Mouse (Mus musculus): Measurements from ENCODE around the gene Majin. TPM values are rescaled to one million over a fixed set of nuclear protein-coding genes. Genes with fewer than 3 reads are reported as not detected.

Majin gene
- not detected in 2 replicates for polyA plus RNA-seq (2014; fragmentation: Nextera tagmentation; extraction: Ambion mirVana)

GRCm38 (mm10) chr19:6184131-6184530, at the start of gene Majin:
TSS of gene Majin (plus strand) at chr19:6184388.
- Histone ChIP-seq H3K27ac (ENCODE audit: low read depth, low read length) (no peak within 1 kb of the TSS), H3K27me3 (ENCODE audit: control insufficient read depth, insufficient read depth, low read length) (no peaks in the 10 kb centered on the region), H3K9ac (ENCODE audit: low read length) (no peak within 1 kb of the TSS), H3K36me3 (ENCODE audit: control insufficient read depth, insufficient read depth, low read length) (no peaks in the 10 kb centered on the region), H3K9me3 (ENCODE audit: control insufficient read depth, low read length) (no peaks in the 10 kb centered on the region), H3K4me3 (ENCODE audit: low read depth, low read length) (no peak within 1 kb of the TSS), H3K4me2 (ENCODE audit: low read depth) (no peak within 1 kb of the TSS), H3K4me1 (ENCODE audit: control insufficient read depth, insufficient read depth, low read length) (no peaks in the 10 kb centered on the region)
- 89% methylated on average over 23 of the region's 23 CpGs for WGBS
- DNase-seq (ENCODE audit: low spot score) (no peak), ATAC-seq (ENCODE audit: insufficient read depth, low FRiP score, low TSS enrichment) (no peak)

- Histone ChIP-seq H3K4me3 (ENCODE audit: low read depth, low read length) (no peak overlapping the region), H3K4me2 (ENCODE audit: low read depth) (no peak overlapping the region), H3K36me3 (ENCODE audit: control insufficient read depth, insufficient read depth, low read length) (peaks cover 2% of the 10 kb centered on the region), H3K9ac (ENCODE audit: low read length) (no peak overlapping the region), H3K4me1 (ENCODE audit: control insufficient read depth, insufficient read depth, low read length) (no peaks in the 10 kb centered on the region), H3K9me3 (ENCODE audit: control insufficient read depth, low read length) (no peaks in the 10 kb centered on the region), H3K27me3 (ENCODE audit: control insufficient read depth, insufficient read depth, low read length) (no peaks in the 10 kb centered on the region), H3K27ac (ENCODE audit: low read depth, low read length) (no peak overlapping the region)
- 83% methylated on average over 3 of the region's 3 CpGs for WGBS
- no peak for DNase-seq (ENCODE audit: low spot score)
- no peak for ATAC-seq (ENCODE audit: insufficient read depth, low FRiP score, low TSS enrichment)
Measured at GRCm38 (mm10) chr19:6136397-6136796, 47.8 kb upstream of the Majin start.

GRCm38 (mm10) chr19:6139701-6140100, 44.5 kb upstream of the Majin start:
- 94% methylated on average over 6 of the region's 6 CpGs for WGBS
- no peaks in the 10 kb centered on the region for H3K9me3 ChIP-seq (ENCODE audit: control insufficient read depth, low read length)
- H3K27me3 ChIP-seq (ENCODE audit: control insufficient read depth, insufficient read depth, low read length): no peaks in the 10 kb centered on the region
- ATAC-seq (ENCODE audit: insufficient read depth, low FRiP score, low TSS enrichment): no peak
- H3K4me2 ChIP-seq (ENCODE audit: low read depth): peak overlapping the region; percentile 70; the same call in 1 of the 2 replicates
- peaks cover 2% of the 10 kb centered on the region for H3K36me3 ChIP-seq (ENCODE audit: control insufficient read depth, insufficient read depth, low read length)
- no peak overlapping the region for H3K27ac ChIP-seq (ENCODE audit: low read depth, low read length)
- no peak overlapping the region for H3K9ac ChIP-seq (ENCODE audit: low read length)
- no peaks in the 10 kb centered on the region for H3K4me1 ChIP-seq (ENCODE audit: control insufficient read depth, insufficient read depth, low read length)
- DNase-seq (ENCODE audit: low spot score): no peak
- peak overlapping the region; percentile 56; the same call in 1 of the 2 replicates for H3K4me3 ChIP-seq (ENCODE audit: low read depth, low read length)

GRCm38 (mm10) chr19:6140374-6140677, 43.9 kb upstream of the Majin start:
- peak overlapping the region; percentile 56 for H3K4me3 ChIP-seq (ENCODE audit: low read depth, low read length)
- H3K36me3 ChIP-seq (ENCODE audit: control insufficient read depth, insufficient read depth, low read length): peaks cover 2% of the 10 kb centered on the region
- peak overlapping the region; percentile 76 for H3K9ac ChIP-seq (ENCODE audit: low read length)
- no peak for ATAC-seq (ENCODE audit: insufficient read depth, low FRiP score, low TSS enrichment)
- H3K4me1 ChIP-seq (ENCODE audit: control insufficient read depth, insufficient read depth, low read length): no peaks in the 10 kb centered on the region
- no peak for DNase-seq (ENCODE audit: low spot score)
- no peaks in the 10 kb centered on the region for H3K27me3 ChIP-seq (ENCODE audit: control insufficient read depth, insufficient read depth, low read length)
- peak overlapping the region; percentile 70 for H3K4me2 ChIP-seq (ENCODE audit: low read depth)
- 9% methylated on average over 16 of the region's 16 CpGs for WGBS
- peak overlapping the region; percentile 93 for H3K27ac ChIP-seq (ENCODE audit: low read depth, low read length)
- H3K9me3 ChIP-seq (ENCODE audit: control insufficient read depth, low read length): no peaks in the 10 kb centered on the region

- under 1% methylated on average over 64 of the region's 68 CpGs for WGBS
- ATAC-seq (ENCODE audit: insufficient read depth, low FRiP score, low TSS enrichment) (peak; percentile 93), DNase-seq (ENCODE audit: low spot score) (peak; percentile 97)
- H3K9ac ChIP-seq (ENCODE audit: low read length): peak within 1 kb of the TSS; percentile 76
- peak within 1 kb of the TSS; percentile 70 for H3K4me2 ChIP-seq (ENCODE audit: low read depth)
- peak within 1 kb of the TSS; percentile 93 for H3K27ac ChIP-seq (ENCODE audit: low read depth, low read length)
- no peaks in the 10 kb centered on the region for H3K4me1 ChIP-seq (ENCODE audit: control insufficient read depth, insufficient read depth, low read length)
- H3K9me3 ChIP-seq (ENCODE audit: control insufficient read depth, low read length): no peaks in the 10 kb centered on the region
- H3K36me3 ChIP-seq (ENCODE audit: control insufficient read depth, insufficient read depth, low read length): peaks cover 2% of the 10 kb centered on the region
- peak within 1 kb of the TSS; percentile 56 for H3K4me3 ChIP-seq (ENCODE audit: low read depth, low read length)
- H3K27me3 ChIP-seq (ENCODE audit: control insufficient read depth, insufficient read depth, low read length): no peaks in the 10 kb centered on the region
Measured at GRCm38 (mm10) chr19:6140678-6141393, 43.4 kb upstream of the Majin start, which contains the start of gene Batf2. TSS of gene Batf2 (plus strand) at chr19:6140983.

- no peaks in the 10 kb centered on the region for H3K27me3 ChIP-seq (ENCODE audit: control insufficient read depth, insufficient read depth, low read length)
- peak within 1 kb of the TSS; percentile 76 for H3K9ac ChIP-seq (ENCODE audit: low read length)
- under 1% methylated on average over 15 of the region's 15 CpGs for WGBS
- H3K27ac ChIP-seq (ENCODE audit: low read depth, low read length): peak within 1 kb of the TSS; percentile 93
- peak within 1 kb of the TSS; percentile 70 for H3K4me2 ChIP-seq (ENCODE audit: low read depth)
- H3K9me3 ChIP-seq (ENCODE audit: control insufficient read depth, low read length): no peaks in the 10 kb centered on the region
- peaks cover 2% of the 10 kb centered on the region for H3K36me3 ChIP-seq (ENCODE audit: control insufficient read depth, insufficient read depth, low read length)
- ATAC-seq (ENCODE audit: insufficient read depth, low FRiP score, low TSS enrichment) (peak; percentile 78), DNase-seq (ENCODE audit: low spot score) (peak; percentile 87)
- H3K4me1 ChIP-seq (ENCODE audit: control insufficient read depth, insufficient read depth, low read length): no peaks in the 10 kb centered on the region
- H3K4me3 ChIP-seq (ENCODE audit: low read depth, low read length): peak within 1 kb of the TSS; percentile 56
Measured at GRCm38 (mm10) chr19:6141394-6141749, 42.8 kb upstream of the Majin start, which contains the start of gene Arl2. TSS of gene Arl2 (minus strand) at chr19:6141548.

- WGBS: 82% methylated on average over 5 of the region's 5 CpGs
- no peaks in the 10 kb centered on the region for H3K4me1 ChIP-seq (ENCODE audit: control insufficient read depth, insufficient read depth, low read length)
- no peak overlapping the region for H3K27ac ChIP-seq (ENCODE audit: low read depth, low read length)
- no peak for DNase-seq (ENCODE audit: low spot score)
- H3K27me3 ChIP-seq (ENCODE audit: control insufficient read depth, insufficient read depth, low read length): no peaks in the 10 kb centered on the region
- H3K9me3 ChIP-seq (ENCODE audit: control insufficient read depth, low read length): no peaks in the 10 kb centered on the region
- no peak overlapping the region for H3K9ac ChIP-seq (ENCODE audit: low read length)
- H3K4me2 ChIP-seq (ENCODE audit: low read depth): no peak overlapping the region
- H3K4me3 ChIP-seq (ENCODE audit: low read depth, low read length): no peak overlapping the region
- no peak for ATAC-seq (ENCODE audit: insufficient read depth, low FRiP score, low TSS enrichment)
- H3K36me3 ChIP-seq (ENCODE audit: control insufficient read depth, insufficient read depth, low read length): no peaks in the 10 kb centered on the region
Measured at GRCm38 (mm10) chr19:6144842-6145241, 39.3 kb upstream of the Majin start.

- Histone ChIP-seq H3K36me3 (ENCODE audit: control insufficient read depth, insufficient read depth, low read length) (no peaks in the 10 kb centered on the region), H3K9me3 (ENCODE audit: control insufficient read depth, low read length) (no peaks in the 10 kb centered on the region), H3K27me3 (ENCODE audit: control insufficient read depth, insufficient read depth, low read length) (no peaks in the 10 kb centered on the region), H3K4me1 (ENCODE audit: control insufficient read depth, insufficient read depth, low read length) (no peaks in the 10 kb centered on the region), H3K4me2 (ENCODE audit: low read depth) (no peak overlapping the region), H3K4me3 (ENCODE audit: low read depth, low read length) (no peak overlapping the region), H3K9ac (ENCODE audit: low read length) (no peak overlapping the region), H3K27ac (ENCODE audit: low read depth, low read length) (no peak overlapping the region)
- ATAC-seq (ENCODE audit: insufficient read depth, low FRiP score, low TSS enrichment): no peak
- 87% methylated on average over 9 of the region's 9 CpGs for WGBS
- no peak for DNase-seq (ENCODE audit: low spot score)
Measured at GRCm38 (mm10) chr19:6155174-6155573, 29.0 kb upstream of the Majin start.

- Histone ChIP-seq H3K36me3 (ENCODE audit: control insufficient read depth, insufficient read depth, low read length) (no peaks in the 10 kb centered on the region), H3K4me1 (ENCODE audit: control insufficient read depth, insufficient read depth, low read length) (no peaks in the 10 kb centered on the region), H3K4me3 (ENCODE audit: low read depth, low read length) (no peak overlapping the region), H3K9ac (ENCODE audit: low read length) (no peak overlapping the region), H3K9me3 (ENCODE audit: control insufficient read depth, low read length) (no peaks in the 10 kb centered on the region), H3K27ac (ENCODE audit: low read depth, low read length) (no peak overlapping the region), H3K4me2 (ENCODE audit: low read depth) (no peak overlapping the region), H3K27me3 (ENCODE audit: control insufficient read depth, insufficient read depth, low read length) (no peaks in the 10 kb centered on the region)
- WGBS: 71% methylated on average over 8 of the region's 8 CpGs
- DNase-seq (ENCODE audit: low spot score) (no peak), ATAC-seq (ENCODE audit: insufficient read depth, low FRiP score, low TSS enrichment) (no peak)
Measured at GRCm38 (mm10) chr19:6156372-6156771, 27.8 kb upstream of the Majin start.

All from neural tube, embryonic 11.5 days (tissue).